ENCODE assay signal across 27 mouse cellular contexts in genomic region chr9:72636547-72636946, GRCm38 (mm10).
"Had no signal": no experiment of that assay in that cellular context is flagged by ENCODE, and none has a peak within 500 bp of the region (broad histone marks: within the 10 kb centered on the region; RNA-seq: fewer than 3 reads in every experiment).

No protein-coding gene starts in this region.

- H3K36me3 ChIP-seq: heart, embryonic 13.5 days; heart, embryonic 15.5 days; hindbrain, embryonic 10.5 days; hindbrain, embryonic 12.5 days; intestine, embryonic 15.5 days; limb, embryonic 12.5 days; liver, embryonic 13.5 days; liver, embryonic 15.5 days had no signal

- H3K9me3 ChIP-seq: heart, embryonic 13.5 days; heart, embryonic 15.5 days; hindbrain, embryonic 10.5 days; hindbrain, embryonic 12.5 days; intestine, embryonic 15.5 days; limb, embryonic 12.5 days; liver, embryonic 13.5 days; liver, embryonic 15.5 days had no signal

- H3K9ac ChIP-seq: heart, embryonic 13.5 days; heart, embryonic 15.5 days; hindbrain, embryonic 12.5 days; hindbrain, embryonic 14.5 days; intestine, embryonic 15.5 days; limb, embryonic 12.5 days; liver, embryonic 13.5 days; liver, embryonic 15.5 days had no signal

- H3K4me2 ChIP-seq: heart, embryonic 11.5 days; heart, embryonic 13.5 days; heart, embryonic 15.5 days; hindbrain, embryonic 12.5 days; hindbrain, embryonic 14.5 days; intestine, embryonic 15.5 days; limb, embryonic 12.5 days; liver, embryonic 11.5 days; liver, embryonic 13.5 days; liver, embryonic 15.5 days had no signal

- H3K27ac ChIP-seq: gastrocnemius, adult 2 months; heart, adult 2 months; heart, embryonic 13.5 days; heart, embryonic 15.5 days; hindbrain, embryonic 10.5 days; hindbrain, embryonic 12.5 days; hindbrain, embryonic 14.5 days; intestine, embryonic 15.5 days; layer of hippocampus, adult 2 months; left cerebral cortex, adult 2 months; limb, embryonic 12.5 days; liver, embryonic 13.5 days; liver, embryonic 15.5 days had no signal

- DNase-seq: gastrocnemius, adult 2 months; gastrocnemius, postnatal 10 days; gastrocnemius, postnatal 25 days; heart, adult 2 months; heart, postnatal 4 days; kidney, adult 18-20 months; kidney, adult 8-10 months; kidney, postnatal 10 days; kidney, postnatal 25 days; kidney, postnatal 4 days; liver; liver, embryonic 13.5 days had no signal

- H3K4me3 ChIP-seq: gastrocnemius, adult 2 months; heart, adult 2 months; heart, embryonic 13.5 days; heart, embryonic 15.5 days; hindbrain, embryonic 10.5 days; hindbrain, embryonic 12.5 days; intestine, embryonic 15.5 days; layer of hippocampus, adult 2 months; left cerebral cortex, adult 2 months; limb, embryonic 12.5 days; liver, embryonic 13.5 days; liver, embryonic 15.5 days had no signal

- H3K27me3 ChIP-seq: heart, embryonic 13.5 days; heart, embryonic 15.5 days; hindbrain, embryonic 12.5 days; intestine, embryonic 15.5 days; limb, embryonic 12.5 days; liver, embryonic 13.5 days; liver, embryonic 15.5 days had no signal

- ATAC-seq: hindbrain, embryonic 16.5 days; inflammation-experienced regulatory T-cells, adult 6 months; intestine, embryonic 15.5 days; intestine, postnatal 0 days had no signal
